Mouse (Mus musculus) cerebellum, postnatal 4 days (tissue): Measurements from ENCODE around the gene Nccrp1.

Experiments
- DNase-seq, 2 experiments: peaks; one replicate each; pipeline ENCODE4 v3.0.0; 2022; ENCODE audit warnings: low spot score in 2 of 2, mixed read lengths in 1 of 2

Gene Nccrp1

DNA sequence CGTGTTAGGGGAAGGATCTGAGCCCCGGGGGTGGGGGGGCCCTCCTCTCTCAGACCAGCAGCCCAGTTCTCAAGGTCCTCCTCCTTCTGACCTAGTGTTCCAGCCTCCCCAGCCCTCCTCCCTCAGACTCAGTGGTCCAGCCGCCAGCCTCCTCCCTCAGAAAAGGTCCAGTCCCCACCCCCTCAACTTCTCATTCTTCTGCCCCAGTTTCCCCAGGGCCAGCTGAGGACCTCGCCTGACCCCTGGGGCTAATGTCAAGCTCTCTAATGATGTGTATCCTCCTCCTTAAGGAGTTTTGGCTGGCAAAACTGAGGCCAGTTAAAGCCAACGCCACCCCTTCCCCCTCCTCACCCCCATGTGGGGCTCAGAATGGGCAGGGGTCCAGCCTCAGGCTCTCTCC, at the start of gene Nccrp1:
Nccrp1 (minus strand) TSS at position 101 of the 400 bp plus-strand sequence.
- no peak for DNase-seq

DNA sequence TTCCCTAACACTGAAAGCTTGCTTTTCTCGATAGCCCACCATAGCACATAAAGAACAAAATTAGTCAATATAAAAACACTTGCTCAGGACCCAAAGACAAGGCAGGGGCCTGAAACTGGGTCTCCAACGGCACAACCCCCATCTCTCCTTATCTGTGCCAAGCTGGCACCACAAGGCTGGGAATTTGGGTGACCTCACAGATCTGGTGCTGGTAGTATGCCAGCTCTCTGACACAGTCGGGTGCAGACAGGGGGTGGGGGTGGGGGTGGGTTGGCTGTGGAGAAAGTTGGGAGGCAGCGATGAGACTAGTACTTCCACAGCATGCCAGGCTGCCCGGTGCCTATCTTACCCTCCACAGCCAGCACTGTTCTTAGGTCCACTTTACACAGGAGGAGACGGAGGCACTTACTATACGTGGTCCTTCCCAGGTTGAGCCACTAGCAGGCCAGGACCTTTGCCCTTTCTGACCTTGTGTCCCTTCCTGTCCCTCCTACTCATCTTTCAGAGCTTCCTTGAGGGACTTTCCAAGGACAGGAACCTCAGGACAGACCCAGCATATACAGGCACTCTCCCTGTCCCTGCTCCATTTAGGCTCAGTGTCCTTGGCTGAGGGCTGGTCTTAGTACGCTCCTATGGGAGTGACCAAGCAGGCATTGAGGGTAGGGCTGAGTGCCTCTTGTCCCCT, 48.8 kb upstream of the Nccrp1 start:
- peak in 1 of 2 experiments; percentile 31 for DNase-seq

DNA sequence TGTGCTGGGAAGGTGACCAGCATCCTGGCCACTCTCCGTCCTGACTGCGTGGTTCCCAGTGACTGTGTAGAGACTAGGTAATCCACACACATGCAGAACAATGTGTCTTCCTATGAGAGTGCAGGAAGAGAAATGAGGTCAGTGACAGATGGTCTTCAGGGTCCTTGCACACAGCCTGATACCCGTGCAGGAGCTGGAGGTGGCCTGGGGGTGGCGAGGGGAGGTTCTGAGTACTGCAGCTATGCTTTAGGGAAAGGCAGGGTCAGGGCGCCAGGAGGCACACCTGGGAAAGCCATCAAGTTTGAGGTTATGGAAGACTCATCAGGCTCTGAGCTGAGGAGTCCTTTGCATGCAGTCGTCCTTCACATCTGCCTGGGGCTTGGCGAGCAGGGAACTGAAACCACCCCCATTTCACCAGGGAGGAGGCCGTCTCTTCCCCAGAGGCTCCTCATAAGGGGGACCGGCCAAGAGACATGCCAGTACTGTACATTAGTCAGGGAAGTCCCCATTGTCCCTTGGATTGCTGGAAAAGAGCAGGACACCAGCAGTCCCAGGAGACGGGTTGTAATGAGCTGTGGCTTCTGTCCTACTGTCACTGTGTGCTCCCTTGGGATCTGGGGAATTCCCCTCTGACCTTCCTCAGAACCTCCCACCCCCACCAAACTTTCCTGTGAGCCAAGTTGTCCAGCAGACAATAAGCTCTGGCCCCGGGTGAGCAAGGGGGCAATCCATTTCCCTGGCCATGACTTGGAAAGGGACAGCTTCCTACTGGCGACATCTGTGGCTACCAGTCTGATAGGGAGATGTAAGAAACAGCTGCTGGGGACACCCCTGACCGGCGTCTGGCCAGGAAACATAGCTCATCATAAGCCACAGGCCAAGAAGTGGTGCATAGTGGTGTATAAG, 46.4 kb upstream of the Nccrp1 start:
- no peak for DNase-seq

DNA sequence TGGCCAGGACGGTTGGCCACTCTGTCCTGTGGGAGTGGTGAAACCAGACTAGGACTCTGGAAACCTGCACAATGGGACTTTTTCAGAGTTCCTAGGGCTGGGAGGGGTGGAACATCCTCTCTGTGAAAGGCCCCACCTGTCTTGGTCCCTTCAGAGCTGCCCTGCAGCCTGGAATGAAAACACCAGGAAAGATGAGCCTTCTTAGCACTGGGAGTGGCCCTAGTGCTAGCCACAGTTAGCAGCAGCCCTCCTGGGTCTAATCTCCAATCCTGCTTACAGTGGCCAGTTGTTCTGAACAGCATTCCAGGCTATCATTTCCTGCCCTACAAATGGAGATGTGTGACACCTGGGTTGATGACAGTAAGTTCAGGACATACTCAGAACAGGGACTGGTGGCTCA, 44.8 kb upstream of the Nccrp1 start:
- no peak for DNase-seq

DNA sequence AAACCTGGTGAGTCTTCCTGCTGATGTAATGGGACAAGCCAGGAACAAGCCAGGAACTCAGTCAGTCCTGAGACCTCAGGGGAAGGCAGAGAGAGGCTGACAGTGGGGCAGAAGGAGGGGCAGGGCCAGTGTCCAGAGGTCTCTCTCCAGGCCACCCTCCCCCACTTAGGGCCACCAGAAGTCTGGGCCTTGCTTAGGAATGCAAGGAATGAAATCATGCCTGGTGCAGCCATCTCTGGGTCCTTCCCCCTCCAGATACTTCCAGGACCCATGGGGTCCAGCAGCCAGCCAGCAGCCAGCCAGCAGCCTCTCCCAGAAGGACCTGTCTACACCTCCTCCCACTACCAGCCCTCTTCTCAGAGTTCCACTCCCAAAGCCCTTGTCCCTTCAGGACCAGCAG, 40.6 kb upstream of the Nccrp1 start:
- DNase-seq: no peak

DNA sequence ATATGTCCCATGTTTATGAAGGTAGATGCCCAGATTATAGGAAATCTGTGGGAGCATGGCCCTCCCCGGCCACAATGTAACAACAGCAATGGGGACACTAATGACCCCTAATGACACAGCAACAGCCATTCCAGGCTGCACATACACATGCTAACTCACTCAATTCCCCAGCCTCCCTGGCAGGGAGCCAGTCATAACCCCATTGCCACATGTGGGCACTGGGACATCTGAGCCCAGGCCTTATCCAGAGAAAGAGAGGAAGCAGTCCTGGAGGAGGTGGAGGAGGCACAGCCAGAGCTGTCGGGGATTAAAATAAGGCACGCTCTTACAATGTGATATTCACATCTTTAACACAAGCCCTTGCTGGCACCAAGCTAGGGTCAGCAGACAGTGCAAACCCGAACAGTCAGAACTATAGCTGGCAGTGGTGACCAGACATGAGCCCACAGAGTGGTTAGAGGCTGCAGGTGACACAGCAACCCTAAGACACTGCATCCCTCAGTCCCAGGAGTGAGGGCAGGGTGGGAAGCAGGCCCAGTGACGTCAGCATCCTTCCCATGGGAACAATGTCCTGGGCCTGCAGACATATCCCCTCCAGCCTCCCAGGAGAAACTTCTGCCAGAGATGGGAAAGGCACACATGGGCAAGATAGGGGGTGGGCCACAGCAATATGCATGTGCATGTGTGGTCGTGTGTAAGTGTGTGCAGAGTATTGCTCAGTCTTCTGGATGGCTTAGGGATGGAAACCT, 39.8 kb upstream of the Nccrp1 start:
- no peak for DNase-seq

DNA sequence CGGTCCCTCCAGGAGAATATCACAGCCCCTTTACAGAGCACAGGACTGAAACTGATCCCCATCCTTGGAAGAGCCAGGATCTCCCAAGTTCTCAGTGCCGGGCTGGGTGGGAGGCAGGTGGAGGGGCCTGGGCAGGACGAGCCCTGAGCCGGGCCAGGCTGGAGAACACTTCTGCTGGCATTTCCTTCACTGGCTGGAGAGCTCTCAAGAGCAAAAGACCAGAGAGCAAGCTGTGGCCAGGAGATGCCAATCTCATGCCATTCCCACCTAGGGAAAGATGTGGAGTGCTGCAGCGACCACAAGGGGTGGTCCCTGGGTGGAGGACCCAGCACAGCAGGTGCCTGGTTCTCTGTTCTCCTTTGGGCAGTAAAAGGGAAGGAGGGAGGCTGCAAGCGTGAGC, 37.9 kb upstream of the Nccrp1 start:
- no peak for DNase-seq

DNA sequence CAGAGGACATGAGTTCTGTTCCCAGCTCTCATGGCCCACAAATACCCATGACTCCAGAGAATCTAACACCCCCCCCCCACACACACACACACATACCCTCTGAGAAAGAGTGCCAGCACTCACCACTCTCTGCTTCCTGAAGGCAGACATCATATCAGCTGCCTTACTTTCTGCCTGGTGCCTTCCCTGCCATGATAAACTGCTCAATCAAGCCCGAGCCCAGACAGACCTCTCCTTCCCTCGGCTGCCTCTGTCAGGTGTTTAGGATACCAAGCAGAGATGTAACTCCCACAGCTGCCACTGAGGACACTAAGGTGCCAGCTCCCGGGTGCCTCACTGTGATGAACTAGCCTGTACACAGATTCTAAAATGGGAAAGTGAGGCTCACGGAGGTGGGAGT, 37.4 kb upstream of the Nccrp1 start:
- DNase-seq: no peak

DNA sequence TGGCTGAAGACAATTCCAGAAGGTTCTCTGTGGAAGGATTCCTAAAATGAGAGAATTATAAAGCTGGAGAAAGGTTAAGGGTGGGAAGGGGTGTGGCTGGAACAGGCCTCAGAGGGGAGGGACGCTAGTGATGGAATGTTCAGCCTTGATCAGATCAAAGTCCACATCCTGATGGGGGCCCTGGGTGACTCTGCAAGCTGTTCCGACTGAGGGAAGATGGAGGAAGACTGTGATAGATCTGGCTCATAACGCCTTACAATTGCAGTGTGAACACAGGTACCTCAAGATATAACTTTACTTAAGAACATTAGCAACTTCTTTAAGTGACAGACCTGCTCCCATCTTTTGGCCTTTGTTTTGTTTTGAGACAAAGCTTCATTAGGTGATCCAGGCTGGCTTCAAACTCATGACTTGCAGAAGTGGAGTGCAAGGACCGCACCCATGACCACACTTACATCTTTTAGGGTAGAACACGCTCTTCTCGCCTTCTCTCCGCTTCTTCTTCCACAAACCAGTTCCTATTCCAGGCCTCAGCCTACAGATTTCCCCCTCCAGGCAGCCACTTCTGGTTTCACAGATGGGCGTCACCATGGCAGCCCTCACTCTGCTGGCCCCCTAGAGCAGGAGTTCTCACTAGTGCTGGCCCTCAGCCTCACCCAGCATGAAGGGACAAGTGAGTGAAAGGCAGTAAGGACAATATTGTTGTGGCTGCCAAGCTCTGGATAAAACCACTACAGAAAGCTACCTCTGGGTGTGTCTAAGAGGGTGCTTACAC, 36.7 kb upstream of the Nccrp1 start:
- no peak for DNase-seq

DNA sequence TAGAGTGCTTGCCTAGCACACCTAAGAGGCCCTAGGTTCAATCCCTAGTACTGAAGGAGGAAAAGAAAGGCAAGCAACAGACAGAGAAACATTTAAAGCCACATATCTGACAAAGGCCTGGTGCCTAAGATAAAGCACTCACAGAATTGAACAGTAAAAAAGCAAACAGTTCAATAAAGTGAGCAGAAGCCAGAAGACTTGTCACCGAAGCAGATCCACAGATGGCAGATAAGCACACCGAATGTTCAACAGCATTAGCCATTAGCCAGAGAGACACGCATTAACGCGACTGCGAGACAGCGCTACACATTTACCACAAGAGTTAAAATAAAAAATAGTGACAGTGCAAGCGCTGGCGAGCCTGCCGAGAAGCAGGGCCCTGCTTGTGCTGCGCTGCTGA, 35.8 kb upstream of the Nccrp1 start:
- no peak for DNase-seq

DNA sequence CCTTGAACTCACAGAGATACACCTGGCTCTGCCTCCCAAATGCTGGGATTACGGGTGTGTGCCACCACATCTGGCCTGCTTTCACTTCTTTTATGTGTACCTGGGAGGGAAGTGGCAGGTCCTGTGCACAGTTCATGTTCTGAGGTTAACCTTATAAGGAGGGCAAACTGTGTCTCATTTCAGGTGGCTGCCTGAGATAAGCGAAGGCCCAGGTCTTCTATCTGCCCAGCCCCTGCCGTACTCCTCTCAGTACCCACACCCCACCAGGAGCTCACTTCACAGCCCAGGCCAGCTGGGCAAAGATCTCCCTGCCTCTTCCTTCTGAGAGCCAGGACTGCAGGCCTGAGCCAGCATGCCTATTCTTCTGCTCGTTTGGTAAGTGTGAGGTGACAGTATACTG, 34.7 kb upstream of the Nccrp1 start:
- DNase-seq: no peak

DNA sequence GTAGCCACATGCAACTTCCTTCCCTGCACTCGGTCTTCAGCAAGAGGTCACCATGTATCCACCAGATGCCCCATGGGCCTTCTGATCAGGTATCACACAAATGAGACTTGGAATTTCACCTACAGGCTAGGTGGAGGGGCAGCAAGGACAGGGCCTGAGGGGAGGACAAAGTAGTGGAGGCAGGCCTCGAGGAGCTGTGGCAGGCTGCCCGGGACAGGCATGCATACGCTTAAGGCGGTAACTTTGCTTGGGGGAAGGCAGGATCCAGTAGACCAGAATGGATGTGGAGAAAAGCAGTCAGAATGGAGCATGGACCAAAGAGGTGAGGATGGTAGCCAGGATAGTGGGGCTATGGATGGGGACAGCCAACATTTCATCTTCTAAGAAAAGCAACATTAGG, 32.8 kb upstream of the Nccrp1 start:
- DNase-seq: no peak

DNA sequence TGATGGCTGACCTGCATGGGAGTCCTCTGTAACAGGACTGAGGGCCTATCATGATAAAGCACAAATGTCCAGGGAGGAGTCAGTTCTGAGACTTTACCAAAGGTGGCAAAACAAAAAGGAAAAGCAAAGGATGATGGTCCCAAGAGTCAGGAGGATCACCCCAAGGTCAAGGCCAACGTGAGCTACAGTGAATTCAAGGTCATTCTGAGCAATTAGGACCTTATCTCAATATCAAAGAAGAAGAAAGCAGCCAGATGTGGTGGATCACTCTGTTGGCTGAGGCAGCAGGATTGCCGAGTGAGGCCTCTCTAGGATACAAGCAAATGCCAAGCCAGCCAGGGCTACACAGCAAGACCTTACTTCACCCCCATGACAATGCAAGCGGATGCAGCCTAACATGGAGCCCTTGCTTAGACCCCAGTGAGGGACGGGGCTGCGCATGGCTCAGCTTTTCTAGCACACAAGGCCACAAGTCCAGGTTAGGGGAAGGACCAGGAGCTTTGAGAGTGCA, 31.5 kb upstream of the Nccrp1 start:
- DNase-seq: no peak

DNA sequence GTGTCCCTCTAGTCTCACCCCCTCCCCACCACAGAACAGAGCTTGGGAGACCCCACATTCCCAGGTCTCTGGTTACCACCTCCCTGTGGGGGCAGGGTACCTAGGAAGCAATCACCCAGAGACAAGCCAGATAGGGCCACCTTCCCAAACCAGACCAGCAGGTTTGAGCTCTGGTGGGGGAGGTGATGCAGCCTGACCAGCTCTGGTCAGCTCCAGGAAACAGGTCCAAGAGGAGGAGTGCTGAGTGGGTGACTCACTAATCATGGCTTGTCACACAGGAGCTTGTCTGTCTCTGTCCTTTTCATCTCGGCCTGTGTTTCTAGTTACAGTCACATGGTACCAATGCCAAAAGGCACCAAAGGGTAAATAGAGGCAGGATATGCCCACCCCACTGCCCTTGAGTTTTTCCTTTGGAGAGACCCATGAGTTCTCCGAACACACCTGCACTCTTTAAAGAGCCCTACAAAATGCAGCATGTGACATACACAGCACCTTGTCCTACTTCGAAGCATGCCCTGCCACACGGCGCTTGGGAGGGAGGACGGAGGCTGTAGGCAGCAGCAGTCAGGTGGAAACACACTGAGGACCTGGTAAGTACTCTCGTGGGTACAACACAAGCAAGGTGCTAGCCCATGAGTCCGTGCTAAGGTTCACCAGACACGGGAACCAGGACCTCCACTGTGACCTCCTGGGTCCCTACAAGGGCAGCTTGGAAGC, 30.9 kb upstream of the Nccrp1 start:
- no peak for DNase-seq

DNA sequence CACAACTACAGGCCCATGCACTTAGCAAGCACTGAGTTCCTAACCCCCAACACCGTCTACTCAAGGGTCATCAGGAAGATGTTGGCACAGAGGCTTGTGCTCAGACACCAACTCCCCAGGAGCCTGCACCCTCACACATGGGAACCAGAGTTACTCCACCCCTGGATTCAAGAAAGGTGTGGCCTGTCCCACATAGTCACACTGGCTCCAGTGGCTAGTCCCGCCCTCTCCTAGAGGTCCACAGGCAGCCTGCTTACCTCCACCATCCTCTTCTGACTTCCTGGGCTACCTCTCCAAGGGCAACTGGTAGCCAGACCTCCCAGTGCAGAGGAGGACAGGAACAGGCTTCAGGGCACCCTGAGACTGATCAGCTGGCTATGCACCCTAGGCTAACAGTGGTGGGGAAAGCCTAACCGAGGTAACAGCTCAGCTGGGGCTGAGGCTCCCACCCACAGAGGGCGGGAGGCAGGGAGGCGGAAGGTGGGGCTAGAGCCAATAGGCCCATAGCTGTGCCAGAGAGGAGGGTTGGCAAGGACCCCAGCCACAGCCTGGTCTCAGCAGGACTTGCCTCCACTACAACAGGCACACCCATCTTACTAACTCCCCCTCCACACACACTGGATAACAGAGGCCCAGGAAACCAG, 29.3 kb upstream of the Nccrp1 start:
- DNase-seq: peak in 1 of 2 experiments; percentile 72

DNA sequence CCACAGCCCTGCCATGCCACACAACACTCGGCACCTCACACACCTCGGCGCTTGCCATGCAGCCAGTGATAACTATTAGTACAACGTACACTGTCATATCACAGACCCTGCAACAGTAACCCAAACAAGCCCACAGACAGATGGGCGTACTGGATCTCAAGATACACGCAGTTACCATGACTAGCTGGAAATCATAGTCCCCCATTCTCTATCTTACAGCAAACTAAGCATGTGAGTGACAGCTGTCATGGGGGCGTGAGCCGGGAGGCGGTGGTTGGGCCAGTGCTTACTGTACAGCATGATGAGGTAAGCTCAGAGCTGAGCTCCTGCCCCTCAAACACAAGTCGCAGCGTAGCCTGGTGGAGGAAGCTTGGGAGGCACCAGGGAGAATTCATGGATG, 28.5 kb upstream of the Nccrp1 start:
- DNase-seq: no peak

DNA sequence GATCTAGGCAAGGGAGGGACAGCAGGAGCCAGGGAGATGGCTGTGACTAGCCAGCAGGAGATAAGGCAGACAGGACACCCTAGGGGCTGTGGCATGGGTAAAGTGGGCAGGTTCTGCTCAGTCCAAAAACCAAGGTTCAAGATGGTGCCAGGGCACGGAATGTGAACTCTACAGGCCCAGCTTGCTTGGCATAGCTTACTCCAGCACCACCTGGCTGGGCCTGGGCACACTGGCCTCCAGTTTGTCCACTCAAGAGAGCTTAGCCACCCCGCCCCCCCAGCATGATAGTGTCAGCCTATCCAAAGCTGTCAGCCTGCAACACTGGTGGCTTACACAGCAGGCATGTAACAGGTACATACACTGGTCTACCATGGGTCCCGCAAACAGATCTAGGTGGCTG, 26.2 kb upstream of the Nccrp1 start:
- no peak for DNase-seq

DNA sequence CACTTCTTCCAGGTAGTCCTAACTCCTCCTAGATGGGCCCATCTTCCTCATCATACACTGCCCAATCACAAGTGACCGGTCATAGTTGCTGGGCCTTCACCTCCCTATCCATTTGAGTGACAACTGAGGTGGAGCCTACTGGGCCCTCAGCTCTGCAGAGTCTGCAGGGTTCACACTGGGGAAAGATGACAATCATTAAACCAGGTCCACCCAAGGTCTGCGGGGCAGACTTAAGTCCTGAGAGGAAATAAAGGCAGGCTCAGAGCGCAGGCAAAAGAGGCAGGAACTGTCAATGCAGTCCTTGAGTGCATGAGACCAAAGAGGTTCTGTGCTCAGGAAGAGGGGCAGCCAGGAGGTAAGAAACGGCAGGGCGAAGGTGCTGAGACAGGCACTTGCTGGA, 25.6 kb upstream of the Nccrp1 start:
- no peak for DNase-seq

DNA sequence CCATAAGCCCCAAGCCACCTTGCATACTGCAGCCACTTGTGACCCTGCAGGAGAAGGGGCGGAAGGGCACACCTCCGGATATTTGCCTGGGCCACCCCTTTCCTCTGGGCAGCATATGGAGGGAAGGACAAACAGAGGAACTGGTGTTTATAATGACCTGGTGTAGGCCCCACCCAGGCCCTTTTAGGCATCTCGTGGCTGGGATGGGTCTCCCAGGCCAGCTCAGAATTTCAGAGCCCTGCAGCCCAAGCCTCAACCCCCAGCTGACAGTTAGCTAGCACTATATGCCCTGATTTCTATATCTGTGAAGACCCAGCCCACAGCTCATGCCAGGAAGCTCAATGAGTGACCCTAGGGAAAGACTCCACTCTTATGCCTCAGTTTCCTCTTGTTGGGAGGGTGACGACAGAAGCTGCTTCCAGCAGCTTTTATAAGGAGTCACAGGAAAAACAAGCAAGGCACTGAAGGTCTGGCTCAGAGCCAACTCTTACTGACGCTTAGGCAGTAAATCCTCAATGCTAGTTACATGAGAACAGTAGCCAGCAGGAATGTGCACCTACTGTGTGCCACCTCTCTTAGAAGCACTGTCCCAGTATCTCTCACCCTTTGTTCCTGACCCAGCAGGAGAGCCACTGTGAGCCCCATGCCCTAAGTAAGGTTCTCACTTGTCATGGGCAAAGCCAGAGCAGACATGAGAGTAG, 24.1 kb upstream of the Nccrp1 start:
- DNase-seq: no peak
